Mouse (Mus musculus): ENCODE measurements around the gene Zfp839.

GRCm38 (mm10) chr12:110871247-110871646 lies 21.2 kb downstream of the Zfp839 start:
- no peak for TF ChIP-seq CTCF (IDR thresholded peaks at IDR 0.05; ENCODE audit: borderline replicate concordance, control insufficient read depth, extremely low read depth, insufficient read depth, low read length, poor library complexity)
- TF ChIP-seq POLR2A (IDR thresholded peaks at IDR 0.05; ENCODE audit: control insufficient read depth, extremely low read depth, insufficient read depth, low read length, poor library complexity) = no peak

All from thymus, adult 2 months (tissue).